Mouse (Mus musculus) ovary, postnatal 14 days (tissue): ENCODE results near the gene Shisa7.
"Not testable (repeated sequence)": the region's sequence is repeated elsewhere in the genome, so short reads cannot be mapped to it uniquely, and the experiment has no call there.

Source experiments
- DNase-seq: peaks from one replicate; pipeline ENCODE4 v3.0.0; 2022; ENCODE audit warnings: low spot score

The Shisa7 gene

GRCm38 (mm10) chr7:4794631-4795168, 49.8 kb downstream of the Shisa7 start:
- no peak for DNase-seq

GRCm38 (mm10) chr7:4793674-4794073, 50.8 kb downstream of the Shisa7 start:
- DNase-seq: no peak

GRCm38 (mm10) chr7:4793248-4793647, 51.2 kb downstream of the Shisa7 start:
- DNase-seq: not testable (repeated sequence)

- DNase-seq: peak; percentile 91
These were observed 52.0 kb downstream of the Shisa7 start, which contains the start of gene Rpl28 for GRCm38 (mm10) chr7:4792278-4793212. Rpl28 (plus strand) TSS chr7:4792874.

- DNase-seq: peak; percentile 48
These were observed 55.0 kb downstream of the Shisa7 start, which contains the start of gene Tmem238 for GRCm38 (mm10) chr7:4789436-4789935. Tmem238 (minus strand) TSS chr7:4789656.

GRCm38 (mm10) chr7:4788499-4789435, 55.7 kb downstream of the Shisa7 start:
- peak; percentile 46 for DNase-seq

- DNase-seq: no peak
These were observed 60.7 kb downstream of the Shisa7 start for GRCm38 (mm10) chr7:4783667-4784268.

GRCm38 (mm10) chr7:4782759-4783158, 61.7 kb downstream of the Shisa7 start, which contains the start of the genes Il11 and Tmem190:
Il11 (minus strand) TSS chr7:4782859.
Tmem190 (plus strand) TSS chr7:4782937.
- no peak for DNase-seq

- DNase-seq: no peak
These were observed 62.4 kb downstream of the Shisa7 start for GRCm38 (mm10) chr7:4782130-4782529.

- DNase-seq: no peak
These were observed 64.6 kb downstream of the Shisa7 start for GRCm38 (mm10) chr7:4779921-4780320.

- DNase-seq: no peak
These were observed 66.5 kb downstream of the Shisa7 start for GRCm38 (mm10) chr7:4777851-4778637.

- peak; percentile 43 for DNase-seq
These were observed 67.3 kb downstream of the Shisa7 start for GRCm38 (mm10) chr7:4776861-4777830.

GRCm38 (mm10) chr7:4776131-4776530, 68.4 kb downstream of the Shisa7 start:
- DNase-seq: no peak
